Mouse (Mus musculus): ENCODE measurements around the gene Jade1. TPM values are rescaled to one million over a fixed set of nuclear protein-coding genes. Genes with fewer than 3 reads are reported as not detected.

The Jade1 gene
- polyA plus RNA-seq, 1 experiment from 2014 or later: 18.9 TPM

DNA sequence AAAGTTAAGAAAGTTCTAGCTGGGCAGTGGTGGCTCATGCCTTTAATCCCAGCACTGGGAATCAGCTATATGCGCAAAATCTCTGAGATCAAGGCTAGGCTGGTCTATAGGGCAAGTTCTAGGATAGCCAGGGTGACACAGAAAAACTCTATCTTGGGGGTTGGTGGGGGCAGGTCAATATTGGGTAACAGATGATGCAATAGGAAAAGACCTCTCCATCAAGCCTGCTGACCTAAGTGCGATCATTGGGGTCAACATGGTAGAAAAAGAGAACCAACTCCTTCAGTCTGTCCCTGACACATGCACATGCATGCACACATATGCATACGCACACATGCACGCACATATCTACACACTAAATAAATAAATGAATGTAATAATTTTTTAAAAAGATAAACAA is 32.1 kb upstream of the Jade1 start:
- H3K27ac ChIP-seq: no peak overlapping the region
- no peaks in the 10 kb centered on the region for H3K36me3 ChIP-seq (ENCODE audit: poor library complexity, severe bottlenecking)
- H3K4me3 ChIP-seq: no peak overlapping the region
- no peak for ATAC-seq
- H3K9ac ChIP-seq: no peak overlapping the region
- H3K4me1 ChIP-seq: peaks cover 7% of the 10 kb centered on the region
- 97% methylated on average over 4 of the region's 4 CpGs for WGBS
- H3K4me2 ChIP-seq: no peak overlapping the region
- peaks cover 9% of the 10 kb centered on the region; the same call in 1 of the 2 replicates for H3K27me3 ChIP-seq
- H3K9me3 ChIP-seq (replicated peaks): no peaks in the 10 kb centered on the region

DNA sequence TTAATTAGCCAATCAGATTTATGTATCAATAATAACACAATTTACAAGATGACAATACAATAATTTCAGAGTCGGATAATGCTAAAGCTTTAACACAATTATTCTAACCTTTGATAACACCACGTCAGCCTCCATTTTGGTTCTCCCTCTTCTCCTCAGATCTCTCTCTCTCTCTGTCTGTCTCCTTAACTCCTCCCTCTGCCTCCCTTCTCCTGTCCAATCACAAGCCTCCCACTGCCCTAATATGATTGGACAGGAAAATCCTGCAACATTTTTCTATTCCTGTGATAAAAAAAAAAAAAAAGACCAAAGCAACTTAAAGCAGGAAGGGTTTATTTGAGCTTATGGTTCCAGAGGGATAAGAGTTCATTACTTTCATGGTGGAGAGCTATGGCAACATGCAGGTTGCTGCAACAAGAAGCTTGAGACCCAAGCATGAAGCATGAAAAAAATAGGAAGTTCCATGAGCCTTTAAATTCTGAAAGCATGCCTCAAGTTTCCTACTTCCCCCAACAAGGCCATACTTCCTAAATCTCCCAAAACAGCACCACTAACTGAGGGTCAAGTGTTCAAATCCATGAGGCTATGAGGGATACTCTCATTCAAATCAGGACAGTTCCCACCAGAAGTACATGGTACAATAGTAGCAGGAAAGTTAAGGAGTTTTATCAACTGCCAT is 27.1 kb upstream of the Jade1 start:
- Histone ChIP-seq H3K36me3 (ENCODE audit: poor library complexity, severe bottlenecking) (no peaks in the 10 kb centered on the region), H3K27me3 (no peaks in the 10 kb centered on the region), H3K9ac (no peak overlapping the region), H3K4me2 (no peak overlapping the region), H3K4me3 (no peak overlapping the region), H3K27ac (no peak overlapping the region), H3K9me3 (replicated peaks) (no peaks in the 10 kb centered on the region), H3K4me1 (no peaks in the 10 kb centered on the region)
- 94% methylated on average over 2 of the region's 2 CpGs for WGBS
- no peak for ATAC-seq

DNA sequence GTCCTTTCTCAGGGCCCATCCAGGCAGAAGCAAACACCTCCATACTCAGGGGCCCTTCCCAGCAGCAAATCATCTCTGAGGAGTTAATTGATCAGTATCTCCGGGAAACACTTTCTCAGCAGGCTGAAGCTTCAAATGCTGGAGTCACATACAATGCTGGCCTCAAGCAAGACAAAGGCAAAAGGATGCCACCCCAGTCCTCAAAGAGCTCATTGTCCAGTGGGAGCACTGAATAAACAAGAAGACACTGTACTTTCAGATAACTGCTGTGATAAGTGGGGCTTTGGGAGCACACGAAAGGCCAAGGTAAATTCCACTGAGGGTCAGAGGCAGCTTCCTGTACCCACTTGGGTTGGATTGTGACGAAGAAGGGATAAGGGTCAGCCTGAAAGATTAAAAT is 25.4 kb upstream of the Jade1 start:
- 40% methylated on average over 3 of the region's 3 CpGs for WGBS
- H3K4me1 ChIP-seq: no peaks in the 10 kb centered on the region

DNA sequence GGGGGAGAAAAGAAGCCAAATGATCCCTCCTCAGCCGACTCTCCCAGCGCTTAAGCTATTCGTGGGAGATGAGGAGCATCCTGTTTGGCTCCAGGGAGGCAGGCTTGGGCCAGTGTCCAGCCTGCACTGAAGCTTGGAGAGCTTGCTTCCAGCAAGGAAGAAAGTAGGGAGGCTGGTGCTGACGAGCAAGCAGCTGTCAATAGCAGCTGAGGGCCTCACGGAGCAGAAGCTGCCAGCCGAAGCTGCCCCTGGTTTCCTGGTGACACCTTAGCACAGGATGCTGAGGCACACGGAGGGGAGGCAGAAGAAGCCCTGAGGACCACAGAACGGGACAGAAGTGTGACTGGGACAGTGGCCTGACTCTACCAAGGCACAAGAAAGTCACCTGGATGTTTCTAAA is 24.0 kb upstream of the Jade1 start:
- no peak for ATAC-seq
- Histone ChIP-seq H3K4me2 (no peak overlapping the region), H3K9me3 (replicated peaks) (no peaks in the 10 kb centered on the region), H3K4me3 (no peak overlapping the region), H3K36me3 (ENCODE audit: poor library complexity, severe bottlenecking) (no peaks in the 10 kb centered on the region), H3K27me3 (no peaks in the 10 kb centered on the region), H3K4me1 (no peaks in the 10 kb centered on the region), H3K9ac (no peak overlapping the region), H3K27ac (no peak overlapping the region)
- 47% methylated on average over 8 of the region's 8 CpGs for WGBS

More for the DNA sequence above, 25.4 kb upstream of the Jade1 start:
- H3K9ac ChIP-seq: no peak overlapping the region
- no peaks in the 10 kb centered on the region for H3K9me3 ChIP-seq (replicated peaks)
- no peak overlapping the region for H3K4me2 ChIP-seq
- no peaks in the 10 kb centered on the region for H3K36me3 ChIP-seq (ENCODE audit: poor library complexity, severe bottlenecking)
- no peak overlapping the region for H3K27ac ChIP-seq
- ATAC-seq: no peak
- H3K4me3 ChIP-seq: no peak overlapping the region
- no peaks in the 10 kb centered on the region for H3K27me3 ChIP-seq

DNA sequence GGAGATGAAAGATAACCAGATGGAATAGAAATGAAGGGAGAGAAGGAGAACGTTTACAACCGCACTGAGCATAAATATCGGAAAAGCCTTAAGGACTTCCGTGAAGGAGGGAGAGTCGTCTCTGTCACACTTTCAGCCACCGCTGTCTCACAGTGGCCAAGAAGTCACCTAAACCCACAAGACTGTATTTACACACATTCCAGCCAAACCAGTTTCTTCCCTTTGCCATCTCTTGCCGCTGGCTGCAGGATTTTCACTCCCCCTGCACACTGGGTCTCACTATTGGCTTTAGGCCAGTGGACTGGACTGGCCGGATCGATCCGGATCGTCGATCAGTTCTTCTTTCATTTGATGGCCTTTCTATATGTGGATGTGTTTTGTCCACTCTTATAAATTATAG is 23.4 kb upstream of the Jade1 start:
- H3K36me3 ChIP-seq (ENCODE audit: poor library complexity, severe bottlenecking): no peaks in the 10 kb centered on the region
- H3K27ac ChIP-seq: no peak overlapping the region
- no peak for ATAC-seq
- H3K4me2 ChIP-seq: no peak overlapping the region
- H3K4me1 ChIP-seq: no peaks in the 10 kb centered on the region
- H3K27me3 ChIP-seq: no peaks in the 10 kb centered on the region
- no peak overlapping the region for H3K9ac ChIP-seq
- H3K4me3 ChIP-seq: no peak overlapping the region
- 89% methylated on average over 12 of the region's 12 CpGs for WGBS
- no peaks in the 10 kb centered on the region for H3K9me3 ChIP-seq (replicated peaks)

DNA sequence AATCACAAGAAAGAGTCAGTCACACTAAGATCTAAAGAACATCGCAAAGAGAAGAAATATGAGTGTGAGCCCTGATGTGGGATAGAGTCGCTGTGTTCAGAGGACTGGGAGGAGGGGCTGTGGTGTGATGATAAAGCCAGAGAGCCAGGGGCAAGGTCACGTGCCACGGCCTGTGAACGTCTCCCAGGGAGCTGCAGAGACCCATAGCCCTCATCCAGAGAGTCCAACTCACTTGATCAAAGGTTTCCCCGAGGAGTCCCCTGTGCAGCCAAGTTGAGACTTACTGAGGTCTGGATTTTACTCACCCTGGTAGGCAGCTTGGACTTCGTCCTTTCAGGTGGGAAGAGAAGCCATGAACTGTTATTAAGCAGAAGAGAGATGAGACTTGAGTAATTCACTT is 21.9 kb upstream of the Jade1 start:
- Histone ChIP-seq H3K36me3 (ENCODE audit: poor library complexity, severe bottlenecking) (no peaks in the 10 kb centered on the region), H3K9ac (no peak overlapping the region), H3K4me2 (no peak overlapping the region), H3K4me1 (no peaks in the 10 kb centered on the region), H3K4me3 (no peak overlapping the region), H3K27ac (no peak overlapping the region), H3K9me3 (replicated peaks) (no peaks in the 10 kb centered on the region), H3K27me3 (no peaks in the 10 kb centered on the region)
- WGBS: 74% methylated on average over 7 of the region's 7 CpGs
- no peak for ATAC-seq

DNA sequence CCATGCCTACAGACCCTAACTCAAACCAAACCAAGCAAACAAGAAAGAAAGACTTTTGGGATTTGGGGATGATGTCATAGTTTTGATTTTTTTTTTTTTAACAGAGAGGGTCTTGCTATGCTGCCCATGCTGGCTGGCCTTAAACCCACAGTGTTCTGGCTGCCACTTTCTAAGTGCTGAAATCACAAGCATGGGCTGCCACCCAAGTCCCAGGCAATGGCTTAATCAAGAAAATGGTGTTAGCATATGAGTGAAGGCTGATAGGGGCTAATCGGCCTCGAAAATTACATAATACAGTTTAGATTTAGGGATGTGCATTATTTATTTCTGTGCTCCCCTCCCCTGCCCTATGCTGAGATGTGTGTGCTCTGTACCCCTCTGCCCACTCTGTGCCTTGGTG is 17.6 kb upstream of the Jade1 start:
- no peaks in the 10 kb centered on the region for H3K4me1 ChIP-seq
- H3K4me2 ChIP-seq: no peak overlapping the region
- H3K9ac ChIP-seq: no peak overlapping the region
- no peak overlapping the region for H3K27ac ChIP-seq
- no peaks in the 10 kb centered on the region for H3K27me3 ChIP-seq
- no peak overlapping the region for H3K4me3 ChIP-seq
- no peaks in the 10 kb centered on the region for H3K36me3 ChIP-seq (ENCODE audit: poor library complexity, severe bottlenecking)
- 91% methylated on average over 2 of the region's 2 CpGs for WGBS
- ATAC-seq: peak; percentile 62; the same call in 1 of the 2 replicates
- H3K9me3 ChIP-seq (replicated peaks): no peaks in the 10 kb centered on the region

DNA sequence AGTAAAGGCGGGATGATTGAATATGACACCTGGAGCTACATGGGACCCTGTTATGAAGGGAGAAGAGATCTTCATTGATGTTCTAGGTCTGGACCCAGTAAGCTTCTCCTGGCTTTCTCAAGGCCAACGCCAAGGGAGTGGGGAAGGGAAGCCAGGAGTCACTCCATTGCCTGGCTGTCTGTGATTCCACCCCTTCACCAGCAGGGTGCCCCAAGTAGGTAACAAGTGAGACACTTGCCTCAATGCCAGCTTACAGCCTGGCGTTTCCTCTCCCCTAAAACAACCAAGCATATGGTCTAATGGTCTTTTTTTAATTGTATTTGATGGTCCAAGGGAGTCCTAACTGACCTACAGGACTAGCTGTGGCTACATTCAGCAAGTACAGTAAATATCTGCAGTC is 14.2 kb upstream of the Jade1 start:
- 80% methylated on average over 3 of the region's 3 CpGs for WGBS
- ATAC-seq: no peak
- H3K27me3 ChIP-seq: no peaks in the 10 kb centered on the region

DNA sequence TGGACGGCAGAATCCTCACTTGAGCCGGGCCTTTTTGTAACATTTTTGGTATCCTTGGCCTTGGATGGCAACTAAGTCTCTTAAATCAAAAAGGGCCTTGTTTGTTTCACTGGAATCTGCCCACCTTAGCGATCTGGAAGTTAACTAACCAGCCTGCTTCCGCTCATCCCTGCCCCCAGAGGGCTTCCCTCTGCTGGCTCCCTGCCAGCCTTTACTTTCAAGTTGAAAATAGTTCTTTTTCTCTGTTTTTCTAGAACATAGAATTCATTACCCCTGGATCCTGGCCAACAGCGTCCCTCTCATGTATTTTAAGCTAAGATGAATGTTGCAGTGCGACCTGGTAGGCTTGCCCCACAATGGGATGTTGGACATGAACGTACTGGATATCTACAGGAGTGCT is 11.1 kb upstream of the Jade1 start:
- H3K4me2 ChIP-seq: no peak overlapping the region
- H3K36me3 ChIP-seq (ENCODE audit: poor library complexity, severe bottlenecking): no peaks in the 10 kb centered on the region
- no peak for ATAC-seq
- no peak overlapping the region for H3K4me3 ChIP-seq
- no peak overlapping the region for H3K9ac ChIP-seq
- H3K4me1 ChIP-seq: no peaks in the 10 kb centered on the region
- no peak overlapping the region for H3K27ac ChIP-seq
- H3K27me3 ChIP-seq: no peaks in the 10 kb centered on the region
- 40% methylated on average over 7 of the region's 7 CpGs for WGBS
- no peaks in the 10 kb centered on the region for H3K9me3 ChIP-seq (replicated peaks)

More for the DNA sequence above, 14.2 kb upstream of the Jade1 start:
- Histone ChIP-seq H3K4me1 (no peaks in the 10 kb centered on the region), H3K9ac (no peak overlapping the region), H3K36me3 (ENCODE audit: poor library complexity, severe bottlenecking) (no peaks in the 10 kb centered on the region), H3K4me3 (no peak overlapping the region), H3K27ac (no peak overlapping the region), H3K4me2 (no peak overlapping the region), H3K9me3 (replicated peaks) (no peaks in the 10 kb centered on the region)

DNA sequence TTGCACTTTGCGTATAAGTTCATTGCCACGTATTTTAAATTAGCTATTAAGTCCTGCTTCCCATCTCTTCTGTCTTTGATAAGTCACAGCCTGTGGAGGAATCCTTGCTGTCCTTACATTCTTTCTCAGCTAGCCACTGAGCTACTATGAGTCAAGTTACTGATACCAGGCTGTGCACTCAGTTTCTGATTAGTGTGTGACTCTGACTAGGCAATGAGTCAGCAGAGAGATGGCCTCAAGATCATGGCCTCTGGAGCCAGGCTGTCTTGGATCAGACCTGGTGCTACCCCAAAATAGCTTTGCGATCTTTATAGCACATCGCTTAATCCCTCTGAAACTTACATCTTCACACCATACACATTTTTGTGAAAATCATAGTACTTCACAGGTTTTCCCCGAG is 8.2 kb upstream of the Jade1 start:
- no peak overlapping the region for H3K4me2 ChIP-seq
- WGBS: 94% methylated on average over 5 of the region's 5 CpGs
- ATAC-seq: no peak
- H3K9ac ChIP-seq: no peak overlapping the region
- H3K27me3 ChIP-seq: no peaks in the 10 kb centered on the region
- no peaks in the 10 kb centered on the region for H3K4me1 ChIP-seq
- H3K36me3 ChIP-seq (ENCODE audit: poor library complexity, severe bottlenecking): no peaks in the 10 kb centered on the region
- H3K4me3 ChIP-seq: no peak overlapping the region
- no peaks in the 10 kb centered on the region for H3K9me3 ChIP-seq (replicated peaks)
- no peak overlapping the region for H3K27ac ChIP-seq

DNA sequence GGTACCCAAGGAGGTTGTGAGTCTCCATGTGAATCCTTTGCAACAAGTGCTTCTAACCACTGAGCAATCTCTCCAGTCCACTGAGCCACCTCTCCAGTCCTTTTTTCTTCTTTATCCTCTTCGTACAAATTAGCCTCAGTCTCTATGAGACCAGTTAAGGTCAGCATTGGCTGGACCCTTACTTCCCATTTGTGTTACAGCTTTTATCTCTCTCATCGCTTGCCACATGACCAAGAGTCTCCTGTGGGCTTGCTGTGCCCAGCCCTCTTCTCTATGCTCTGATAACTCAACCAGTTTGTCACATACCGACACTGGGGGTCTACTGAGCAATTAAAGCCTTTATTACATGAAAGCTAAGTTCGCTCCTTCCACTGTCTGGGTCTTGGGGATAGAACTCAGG is 7.3 kb upstream of the Jade1 start:
- Histone ChIP-seq H3K4me3 (no peak overlapping the region), H3K9ac (no peak overlapping the region), H3K36me3 (ENCODE audit: poor library complexity, severe bottlenecking) (no peaks in the 10 kb centered on the region), H3K27me3 (no peaks in the 10 kb centered on the region), H3K4me1 (no peaks in the 10 kb centered on the region), H3K9me3 (replicated peaks) (no peaks in the 10 kb centered on the region), H3K4me2 (no peak overlapping the region), H3K27ac (no peak overlapping the region)
- ATAC-seq: no peak
- WGBS: 88% methylated on average over 4 of the region's 4 CpGs

DNA sequence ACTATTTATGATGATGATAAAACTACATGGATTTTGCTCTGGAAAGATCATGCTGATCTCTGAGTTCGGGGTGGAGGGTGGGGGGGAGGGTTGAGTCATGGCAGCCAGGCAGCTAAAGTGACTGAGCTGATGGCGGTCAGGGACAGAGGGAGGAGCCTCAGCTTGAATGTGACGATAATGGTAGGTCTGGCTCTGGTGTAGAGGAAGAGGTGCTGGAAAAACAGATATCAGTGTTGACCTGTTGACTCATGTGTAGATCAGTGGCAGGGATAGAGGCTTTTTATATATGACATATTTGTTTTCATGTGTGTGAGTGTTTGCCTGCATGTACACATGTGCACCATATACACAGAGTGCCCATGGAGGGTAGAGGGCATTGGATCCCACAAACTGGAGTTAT is 3.9 kb upstream of the Jade1 start:
- H3K36me3 ChIP-seq (ENCODE audit: poor library complexity, severe bottlenecking): no peaks in the 10 kb centered on the region
- H3K9ac ChIP-seq: no peak overlapping the region
- WGBS: 69% methylated on average over 3 of the region's 3 CpGs
- H3K9me3 ChIP-seq (replicated peaks): 0 out of 2 replicates have a peak, but pooled peaks cover 9% of the 10 kb centered on the region
- no peak overlapping the region for H3K4me2 ChIP-seq
- no peak overlapping the region for H3K27ac ChIP-seq
- H3K4me1 ChIP-seq: no peaks in the 10 kb centered on the region
- no peak for ATAC-seq
- no peak overlapping the region for H3K4me3 ChIP-seq
- H3K27me3 ChIP-seq: no peaks in the 10 kb centered on the region

All from forebrain, embryonic 13.5 days (tissue).